Mouse (Mus musculus) kidney, adult 2 months (tissue): ENCODE results near the gene Ankrd11. TPM values are rescaled to one million over a fixed set of nuclear protein-coding genes. Genes with fewer than 3 reads are reported as not detected.

Experiments used
- DNase-seq: peaks from one replicate; pipeline ENCODE4 v3.0.0; 2021
- H3K27ac ChIP-seq: fragments of 200-500 bp; 2 replicates; pipeline ENCODE4 v1.5.1; 2012; ENCODE audit warnings: low read depth, low read length, control low read depth, inconsistent platforms; ENCODE audit not compliant: insufficient read depth
- H3K27me3 ChIP-seq: fragments of 200-500 bp; replicated peaks from 2 replicates; pipeline ENCODE4 v1.6.1; 2012; ENCODE audit warnings: mild to moderate bottlenecking, moderate library complexity, low read length, inconsistent platforms; ENCODE audit not compliant: control insufficient read depth, insufficient read depth
- H3K36me3 ChIP-seq: fragments of 200-500 bp; 2 replicates; pipeline ENCODE4 v1.6.1; 2012; ENCODE audit warnings: mild to moderate bottlenecking, moderate library complexity, low read length, inconsistent platforms; ENCODE audit not compliant: control insufficient read depth, insufficient read depth
- H3K4me1 ChIP-seq: fragments of 200-500 bp; 2 replicates; pipeline ENCODE4 v1.6.1; 2011; ENCODE audit warnings: low read length; ENCODE audit not compliant: control insufficient read depth, insufficient read depth
- H3K4me3 ChIP-seq: fragments of 200-500 bp; 2 replicates; pipeline ENCODE4 v1.5.1; 2011; ENCODE audit warnings: mild to moderate bottlenecking, low read depth, low read length, control low read depth; ENCODE audit not compliant: insufficient read depth
- CTCF ChIP-seq: fragments of 200-500 bp; conservative IDR thresholded peaks from 2 replicates; pipeline ENCODE4 v1.5.1; 2011; ENCODE audit warnings: low read depth, mild to moderate bottlenecking, control low read depth, low read length, moderate library complexity, mixed read lengths; ENCODE audit not compliant: insufficient read depth, insufficient read length
- POLR2A ChIP-seq: fragments of 200-500 bp; IDR thresholded peaks from one replicate; pipeline ENCODE4 v1.6.1; 2011; ENCODE audit warnings: low read depth, low read length, control low read depth
- WGBS: fragments of 180-500 bp; shearing (Covaris S2); methylation state at CpG from one replicate; pipeline ENCODE4 v1.1.7; 2018; 5-methylcytosine and 5-hydroxymethylcytosine counted together
- polyA plus RNA-seq: library from polyadenylated mRNA; depleted of rRNA; stranded (reverse); fragments of >200 nt; gene quantifications from 2 replicates; pipeline ENCODE4 v1.2.3, GENCODE M21; 2012

The Ankrd11 gene
- polyA plus RNA-seq, 1 experiment, result 32.7 TPM

- peaks cover 15% of the 10 kb centered on the region for H3K4me1 ChIP-seq
- H3K4me3 ChIP-seq, result no peak overlapping the region
- no peaks in the 10 kb centered on the region for H3K36me3 ChIP-seq
- 69% methylated on average over 5 of the region's 5 CpGs for WGBS
- TF ChIP-seq POLR2A (no peak), CTCF (no peak)
- H3K27me3 ChIP-seq, result no peaks in the 10 kb centered on the region
- no peak for DNase-seq
- H3K27ac ChIP-seq, result no peak overlapping the region
Measured at GRCm38 (mm10) chr8:122949701-122950100, 92.4 kb downstream of the Ankrd11 start.

GRCm38 (mm10) chr8:122945775-122946174 is 96.3 kb downstream of the Ankrd11 start:
- 59% methylated on average over 2 of the region's 2 CpGs for WGBS
- peaks cover 18% of the 10 kb centered on the region for H3K4me1 ChIP-seq
- no peak overlapping the region for H3K27ac ChIP-seq
- no peak overlapping the region for H3K4me3 ChIP-seq
- no peaks in the 10 kb centered on the region for H3K36me3 ChIP-seq
- no peaks in the 10 kb centered on the region for H3K27me3 ChIP-seq
- DNase-seq, result no peak
- TF ChIP-seq POLR2A (no peak), CTCF (no peak)

GRCm38 (mm10) chr8:122942803-122943713 is 99.0 kb downstream of the Ankrd11 start:
- H3K27ac ChIP-seq, result no peak overlapping the region
- TF ChIP-seq POLR2A, result no peak
- TF ChIP-seq CTCF, result peak; percentile 42
- 77% methylated on average over 9 of the region's 9 CpGs for WGBS

GRCm38 (mm10) chr8:122938591-122938990 is 103.5 kb downstream of the Ankrd11 start:
- Histone ChIP-seq H3K27me3 (no peaks in the 10 kb centered on the region), H3K36me3 (no peaks in the 10 kb centered on the region), H3K4me1 (peaks cover 26% of the 10 kb centered on the region), H3K27ac (no peak overlapping the region), H3K4me3 (no peak overlapping the region)
- DNase-seq, result peak; percentile 49
- WGBS, result 25% methylated on average over 4 of the region's 4 CpGs
- TF ChIP-seq CTCF, result no peak
- no peak for TF ChIP-seq POLR2A

More at GRCm38 (mm10) chr8:122942803-122943713, 99.0 kb downstream of the Ankrd11 start:
- no peaks in the 10 kb centered on the region for H3K27me3 ChIP-seq
- H3K36me3 ChIP-seq, result no peaks in the 10 kb centered on the region
- H3K4me1 ChIP-seq, result peaks cover 20% of the 10 kb centered on the region
- H3K4me3 ChIP-seq, result no peak overlapping the region
- no peak for DNase-seq

- Histone ChIP-seq H3K4me3 (no peak overlapping the region), H3K27ac (no peak overlapping the region), H3K27me3 (no peaks in the 10 kb centered on the region), H3K4me1 (peaks cover 27% of the 10 kb centered on the region), H3K36me3 (no peaks in the 10 kb centered on the region)
- 74% methylated on average over 3 of the region's 3 CpGs for WGBS
- TF ChIP-seq POLR2A (no peak), CTCF (no peak)
- DNase-seq, result no peak
Measured at GRCm38 (mm10) chr8:122938170-122938569, 103.9 kb downstream of the Ankrd11 start.

GRCm38 (mm10) chr8:122937545-122938053 is 104.5 kb downstream of the Ankrd11 start:
- H3K4me1 ChIP-seq, result peaks cover 27% of the 10 kb centered on the region
- TF ChIP-seq CTCF, result no peak
- TF ChIP-seq POLR2A, result no peak
- H3K4me3 ChIP-seq, result no peak overlapping the region
- H3K27ac ChIP-seq, result 0 out of 2 replicates have a peak overlapping the region, but pooled peaks have one; percentile 19
- 41% methylated on average over 2 of the region's 2 CpGs for WGBS
- H3K36me3 ChIP-seq, result no peaks in the 10 kb centered on the region
- H3K27me3 ChIP-seq, result no peaks in the 10 kb centered on the region
- no peak for DNase-seq

- H3K4me1 ChIP-seq, result peaks cover 27% of the 10 kb centered on the region
- no peaks in the 10 kb centered on the region for H3K27me3 ChIP-seq
- TF ChIP-seq CTCF, result no peak
- TF ChIP-seq POLR2A, result no peak
- H3K4me3 ChIP-seq, result no peak overlapping the region
- no peaks in the 10 kb centered on the region for H3K36me3 ChIP-seq
- no peak overlapping the region for H3K27ac ChIP-seq
- WGBS, result 60% methylated on average over 3 of the region's 3 CpGs
- no peak for DNase-seq
Measured at GRCm38 (mm10) chr8:122935912-122936311, 106.2 kb downstream of the Ankrd11 start.
